26 mouse cellular contexts compared by ENCODE assay signal in the genomic region with DNA sequence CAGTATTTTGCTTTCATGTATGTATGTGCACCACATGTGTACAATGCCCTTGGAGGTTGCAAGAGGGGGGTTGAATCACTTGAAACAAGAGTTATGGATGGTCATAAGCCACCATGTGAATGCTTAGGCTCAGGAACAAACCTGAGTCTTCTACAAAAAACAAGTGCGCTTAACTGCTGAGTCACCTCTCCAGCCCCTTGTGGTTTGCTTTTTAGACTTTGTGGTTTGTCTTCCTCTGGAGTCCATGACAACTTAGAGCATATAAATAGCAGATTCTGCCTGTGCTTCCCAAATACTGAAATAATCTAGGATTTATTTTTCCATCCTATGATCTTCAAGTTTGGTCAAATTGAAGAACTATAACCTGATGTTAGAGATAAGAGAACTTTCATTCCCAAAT. TPM values are rescaled to one million over a fixed set of nuclear protein-coding genes. Genes with fewer than 3 reads are reported as not detected.
DNase-seq lines count a peak whose midpoint lies in the region; ATAC-seq and TF ChIP-seq lines count a peak whose summit lies in the region.
"Had no signal": no experiment of that assay in that cellular context is flagged by ENCODE, and none has a peak within 500 bp of the region (broad histone marks: within the 10 kb centered on the region; RNA-seq: fewer than 3 reads in every experiment).

No protein-coding gene starts in this region.

- no peak for TF ChIP-seq RAD21 in MEL (IDR thresholded peaks at IDR 0.05; ENCODE audit: low read depth, low read length)

- no peaks in the 10 kb centered on the region for H3K9me3 ChIP-seq in liver, postnatal 0 days (ENCODE audit: low read length)
- no peaks in the 10 kb centered on the region for H3K9me3 ChIP-seq in MEL (replicated peaks; ENCODE audit: insufficient read depth, low read length)
- H3K9me3 ChIP-seq: embryonic facial prominence, embryonic 15.5 days; forebrain, embryonic 12.5 days; hindbrain, embryonic 15.5 days; liver, embryonic 15.5 days; neural tube, embryonic 13.5 days had no signal

- peaks cover 36% of the 10 kb centered on the region for H3K36me3 ChIP-seq in liver, postnatal 0 days (replicated peaks; ENCODE audit: insufficient read depth, low read length)
- H3K36me3 ChIP-seq in MEL (ENCODE audit: control insufficient read depth in 1 of 2, insufficient read depth in 2 of 2, low read length in 2 of 2) (peaks cover 18 to 28% of the 10 kb centered on the region in 2 experiments), myocyte (ENCODE audit: control insufficient read depth, insufficient read depth) (peaks cover 58% of the 10 kb centered on the region)

- no peak overlapping the region for H3ac ChIP-seq in myocyte (ENCODE audit: control insufficient read depth, insufficient read length)

- no peaks in the 10 kb centered on the region for H3K4me1 ChIP-seq in liver, postnatal 0 days (ENCODE audit: insufficient read depth)
- H3K4me1 ChIP-seq in MEL (ENCODE audit: control insufficient read depth in 1 of 2, insufficient read depth in 2 of 2, low read length in 2 of 2) = peaks cover 6 to 7% of the 10 kb centered on the region in 2 experiments
- H3K4me1 ChIP-seq: embryonic facial prominence, embryonic 15.5 days; forebrain, embryonic 12.5 days; hindbrain, embryonic 15.5 days; neural tube, embryonic 13.5 days had no signal

- H3K27ac ChIP-seq in liver, postnatal 0 days (ENCODE audit: low read depth) = no peak overlapping the region
- H3K27ac ChIP-seq in MEL (ENCODE audit: control insufficient read depth, low read depth, low read length) = no peak overlapping the region
- H3K27ac ChIP-seq: embryonic facial prominence, embryonic 15.5 days; forebrain, embryonic 12.5 days; hindbrain, embryonic 15.5 days; liver, embryonic 15.5 days; neural tube, embryonic 13.5 days had no signal

- WGBS in liver, postnatal 0 days (ENCODE audit: insufficient replicate concordance) = 55% methylated on average over 1 of the region's 1 CpGs

- TF ChIP-seq POLR2A in MEL (IDR thresholded peaks at IDR 0.05; ENCODE audit: control insufficient read depth in 1 of 2, insufficient read depth in 1 of 2, low read depth in 1 of 2, low read length in 2 of 2, poor library complexity in 1 of 2) (no peak), myocyte (IDR thresholded peaks at IDR 0.05; ENCODE audit: insufficient read length, low read depth) (no peak)

- H3K4me3 ChIP-seq in liver, postnatal 0 days (ENCODE audit: low read depth, low read length) = no peak overlapping the region
- H3K4me3 ChIP-seq in MEL (ENCODE audit: control insufficient read depth in 1 of 2, insufficient read depth in 1 of 2, low read depth in 2 of 2, low read length in 2 of 2) (no peak overlapping the region), myocyte (no peak overlapping the region)
- H3K4me3 ChIP-seq: embryonic facial prominence, embryonic 15.5 days; forebrain, embryonic 12.5 days; hindbrain, embryonic 15.5 days; liver, embryonic 15.5 days; neural tube, embryonic 13.5 days had no signal

- no peak for TF ChIP-seq EP300 in liver, postnatal 0 days (IDR thresholded peaks at IDR 0.05; ENCODE audit: low read depth)
- TF ChIP-seq EP300 in MEL (IDR thresholded peaks at IDR 0.05; ENCODE audit: low read depth in 1 of 2, low read length in 2 of 2) = peak in 1 of 2 experiments; percentile 40; a peak in 1 of 4 replicates

- H3K79me2 ChIP-seq in MEL (ENCODE audit: control insufficient read depth, insufficient read depth, low read length, poor library complexity) = no peaks in the 10 kb centered on the region
- H3K79me2 ChIP-seq in myocyte (ENCODE audit: control insufficient read depth, insufficient read depth) = no peaks in the 10 kb centered on the region

- ATAC-seq in liver, postnatal 0 days = no peak
- ATAC-seq in common myeloid progenitor, adult 5-6 weeks (replicated peaks; ENCODE audit: low read depth, poor library complexity, severe bottlenecking) = peak; percentile 93
- ATAC-seq: CD4-positive, CD25-positive, alpha-beta regulatory T cell, adult 4 months; intestine, embryonic 16.5 days had no signal

- no peak overlapping the region for H3K9ac ChIP-seq in liver, postnatal 0 days (replicated peaks)
- no peak overlapping the region for H3K9ac ChIP-seq in MEL (ENCODE audit: control insufficient read depth, low read depth, low read length, poor library complexity, severe bottlenecking)
- H3K9ac ChIP-seq: embryonic facial prominence, embryonic 15.5 days; forebrain, embryonic 12.5 days; hindbrain, embryonic 15.5 days; liver, embryonic 15.5 days; neural tube, embryonic 13.5 days had no signal

- H3K4me2 ChIP-seq in liver, postnatal 0 days (ENCODE audit: low read depth, low read length) = no peak overlapping the region
- H3K4me2 ChIP-seq in myocyte (ENCODE audit: low read depth) = peak overlapping the region; percentile 35
- H3K4me2 ChIP-seq: embryonic facial prominence, embryonic 15.5 days; forebrain, embryonic 12.5 days; heart, embryonic 11.5 days; hindbrain, embryonic 15.5 days; liver, embryonic 15.5 days; neural tube, embryonic 13.5 days had no signal

- no peak for TF ChIP-seq CTCF in liver, postnatal 0 days (IDR thresholded peaks at IDR 0.05; ENCODE audit: low read depth)
- TF ChIP-seq CTCF in MEL (IDR thresholded peaks at IDR 0.05 in 2 of 3, conservative IDR thresholded peaks at IDR 0.05 in 1 of 3; ENCODE audit: control insufficient read depth in 1 of 3, insufficient read depth in 1 of 3, low read depth in 2 of 3, low read length in 3 of 3, poor library complexity in 1 of 3, severe bottlenecking in 1 of 3) = no peak

- H3K27me3 ChIP-seq in liver, postnatal 0 days (ENCODE audit: insufficient read depth, low read length) = no peaks in the 10 kb centered on the region
- H3K27me3 ChIP-seq in MEL (ENCODE audit: control insufficient read depth in 1 of 2, insufficient read depth in 2 of 2, low read length in 2 of 2) (no peaks in the 10 kb centered on the region), myocyte (ENCODE audit: control insufficient read depth, insufficient read depth, insufficient read length) (no peaks in the 10 kb centered on the region)
- H3K27me3 ChIP-seq: embryonic facial prominence, embryonic 15.5 days; forebrain, embryonic 12.5 days; hindbrain, embryonic 15.5 days; liver, embryonic 15.5 days; neural tube, embryonic 13.5 days had no signal

- peak; percentile 14 for DNase-seq in liver
- no peak for DNase-seq in liver, postnatal 0 days
- peak; percentile 87 for DNase-seq in MEL (ENCODE audit: low read depth, low spot score)
- DNase-seq in spleen, adult 18-20 months = no peak
- no peak for DNase-seq in urinary bladder, adult 2 months (ENCODE audit: low spot score)
- DNase-seq: adrenal gland, postnatal 25 days; cerebellum, adult 9-10 months; gastrocnemius, postnatal 14 days; heart, postnatal 14 days; kidney, postnatal 14 days; layer of hippocampus, adult 9-11 months; lung, postnatal 10 days; right cerebral cortex, postnatal 25 days; thymus, postnatal 36 days had no signal

TF ChIP-seq in MEL, 35 proteins besides CTCF, POLR2A, EP300 and RAD21 (continues in another document):
- no peak for TF ChIP-seq ZKSCAN1 (IDR thresholded peaks at IDR 0.05; ENCODE audit: low read depth, low read length)
- TF ChIP-seq HCFC1 (IDR thresholded peaks at IDR 0.05; ENCODE audit: low read depth, low read length) = no peak
- no peak for TF ChIP-seq USF1 (IDR thresholded peaks at IDR 0.05; ENCODE audit: low read depth, low read length)
- peak; percentile 49; the same call in 1 of the 2 replicates for TF ChIP-seq RCOR1 (IDR thresholded peaks at IDR 0.05; ENCODE audit: low read depth, low read length)
- no peak for TF ChIP-seq TBP (IDR thresholded peaks at IDR 0.05; ENCODE audit: low read depth, low read length)
- TF ChIP-seq ELF1 (IDR thresholded peaks at IDR 0.05; ENCODE audit: low read depth, low read length) = no peak
- TF ChIP-seq TCF12 (IDR thresholded peaks at IDR 0.05; ENCODE audit: low read depth, low read length) = no peak
- TF ChIP-seq CHD2 (IDR thresholded peaks at IDR 0.05; ENCODE audit: low read length) = no peak

TF ChIP-seq in myocyte, 11 proteins besides CTCF, POLR2A, EP300 and RAD21:
- TF ChIP-seq CEBPB (IDR thresholded peaks at IDR 0.05; ENCODE audit: insufficient read depth, poor library complexity, severe bottlenecking) (no peak), USF1 (IDR thresholded peaks at IDR 0.05; ENCODE audit: low read depth) (no peak), MYOG (IDR thresholded peaks at IDR 0.05; ENCODE audit: control insufficient read depth in 1 of 3, insufficient read depth in 1 of 3, insufficient read length in 2 of 3, low read depth in 2 of 3) (no peak), POLR2AphosphoS2 (IDR thresholded peaks at IDR 0.05; ENCODE audit: insufficient read length, low read depth) (no peak), MAX (IDR thresholded peaks at IDR 0.05; ENCODE audit: low read depth) (no peak), TCF12 (IDR thresholded peaks at IDR 0.05; ENCODE audit: insufficient read depth, poor library complexity, severe bottlenecking) (no peak), TCF3 (IDR thresholded peaks at IDR 0.05; ENCODE audit: insufficient read length, low read depth) (no peak), MYOD1 (IDR thresholded peaks at IDR 0.05; ENCODE audit: control insufficient read depth in 1 of 3, insufficient read length in 2 of 3, low read depth in 2 of 3) (no peak)

RNA-seq across cellular contexts. Expression of a gene that starts 16.9 kb away (rescaled TPM):
- polyA plus RNA-seq in liver, postnatal 0 days (2015; fragmentation: Nextera tagmentation; extraction: Ambion mirVana) = 12.7 and 13.7 TPM in 2 replicates
- total RNA-seq in MEL (2012; rRNA removed) = 25.7 and 30.4 TPM in 2 replicates
- polyA plus RNA-seq in MEL (2012; ENCODE audit: insufficient read depth in 1 of 2, insufficient read length in 2 of 2, low read depth in 1 of 2, low replicate concordance in 2 of 2, missing spikeins in 1 of 2) = 10 to 100 TPM in 1 of 2 experiments, not detected in 1; 45.8 TPM
- 77.8 and 83.4 TPM in 2 replicates for total RNA-seq in common myeloid progenitor, adult 5-6 weeks (2017)
- polyA plus RNA-seq in myocyte (2012; fragmentation: generic; extraction: Trizol) = 15.6 TPM
- 21.0 and 22.8 TPM in 2 replicates for polyA plus RNA-seq in urinary bladder, adult 2 months (2012; rRNA removed)

RNA-seq across cellular contexts. Expression of a gene that starts 46.7 kb away (rescaled TPM):
- polyA plus RNA-seq in liver, postnatal 0 days (2015; fragmentation: Nextera tagmentation; extraction: Ambion mirVana) = 2.7 and 3.0 TPM in 2 replicates
- total RNA-seq in MEL (2012; rRNA removed) = 9.8 and 10.5 TPM in 2 replicates
- polyA plus RNA-seq in MEL (2012; ENCODE audit: insufficient read depth in 1 of 2, insufficient read length in 2 of 2, low read depth in 1 of 2, low replicate concordance in 2 of 2, missing spikeins in 1 of 2) = 10 to 100 TPM in 1 of 2 experiments, 1 to 10 TPM in 1; 4.1 to 43.5 TPM
- 36.5 and 40.8 TPM in 2 replicates for total RNA-seq in common myeloid progenitor, adult 5-6 weeks (2017)
- polyA plus RNA-seq in myocyte (2012; fragmentation: generic; extraction: Trizol) = 3.7 TPM
- 13.1 and 15.9 TPM in 2 replicates for polyA plus RNA-seq in urinary bladder, adult 2 months (2012; rRNA removed)

RNA-seq across cellular contexts. Expression of a gene that starts 49.7 kb away (rescaled TPM):
- polyA plus RNA-seq in liver, postnatal 0 days (2015; fragmentation: Nextera tagmentation; extraction: Ambion mirVana) = not detected in 2 replicates
- not detected in 2 replicates for total RNA-seq in MEL (2012; rRNA removed)
- polyA plus RNA-seq in MEL (2012; ENCODE audit: insufficient read depth in 1 of 2, insufficient read length in 2 of 2, low read depth in 1 of 2, low replicate concordance in 2 of 2, missing spikeins in 1 of 2) (not detected), myocyte (2012; fragmentation: generic; extraction: Trizol) (not detected)
- total RNA-seq in common myeloid progenitor, adult 5-6 weeks (2017) = not detected in 2 replicates
- not detected in 2 replicates for polyA plus RNA-seq in urinary bladder, adult 2 months (2012; rRNA removed)
- total RNA-seq: adrenal gland, postnatal 25 days; gastrocnemius, postnatal 14 days; heart, postnatal 14 days; left cerebral cortex, postnatal 10 days; megakaryocyte-erythroid progenitor cell, adult 5-6 weeks had no signal
- polyA plus RNA-seq: CD4-positive, CD25-positive, alpha-beta regulatory T cell, adult 4 months; forebrain, embryonic 12.5 days; heart, embryonic 11.5 days; hindbrain, embryonic 15.5 days; intestine, embryonic 16.5 days; liver, embryonic 15.5 days; neural tube, embryonic 13.5 days had no signal

Comparison
In these comparisons a context has a peak if more than half of its experiments do, and no peak if none do; other contexts are left out.
1. DNase-seq: peak in liver (single experiment) and MEL (single experiment); none in liver, postnatal 0 days (single experiment), spleen, adult 18-20 months (0 of 2) and urinary bladder, adult 2 months (single experiment).